Mouse (Mus musculus): Measurements from ENCODE around the gene Eps15l1. TPM values are rescaled to one million over a fixed set of nuclear protein-coding genes. Genes with fewer than 3 reads are reported as not detected.

The Eps15l1 gene
- polyA plus RNA-seq, 1 experiment from 2014 or later, result 60.6 TPM

GRCm38 (mm10) chr8:72295125-72295524, 126.1 kb downstream of the Eps15l1 start:
- WGBS, result 77% methylated on average over 3 of the region's 3 CpGs
- H3K27ac ChIP-seq (ENCODE audit: low read depth), result peak overlapping the region; percentile 70
- H3K36me3 ChIP-seq (ENCODE audit: control insufficient read depth, insufficient read depth, low read length), result no peaks in the 10 kb centered on the region
- H3K9ac ChIP-seq (ENCODE audit: low read length), result no peak overlapping the region
- DNase-seq (ENCODE audit: low spot score) (no peak), ATAC-seq (replicated peaks; ENCODE audit: low FRiP score, low TSS enrichment, low read depth) (no peak)
- H3K4me1 ChIP-seq (replicated peaks; ENCODE audit: control insufficient read depth, insufficient read depth, low read length), result peaks cover 7% of the 10 kb centered on the region; the same call in 1 of the 2 replicates
- no peaks in the 10 kb centered on the region for H3K27me3 ChIP-seq (replicated peaks; ENCODE audit: control insufficient read depth, insufficient read depth, low read length)
- H3K4me3 ChIP-seq (ENCODE audit: low read depth, low read length), result no peak overlapping the region
- H3K9me3 ChIP-seq (ENCODE audit: control insufficient read depth, low read length), result no peaks in the 10 kb centered on the region
- no peak overlapping the region for H3K4me2 ChIP-seq (ENCODE audit: low read length)

GRCm38 (mm10) chr8:72293309-72293708, 128.0 kb downstream of the Eps15l1 start:
- Histone ChIP-seq H3K9ac (ENCODE audit: low read length) (no peak overlapping the region), H3K27me3 (replicated peaks; ENCODE audit: control insufficient read depth, insufficient read depth, low read length) (no peaks in the 10 kb centered on the region), H3K4me3 (ENCODE audit: low read depth, low read length) (no peak overlapping the region), H3K4me2 (ENCODE audit: low read length) (no peak overlapping the region), H3K9me3 (ENCODE audit: control insufficient read depth, low read length) (no peaks in the 10 kb centered on the region), H3K36me3 (ENCODE audit: control insufficient read depth, insufficient read depth, low read length) (no peaks in the 10 kb centered on the region), H3K27ac (ENCODE audit: low read depth) (no peak overlapping the region), H3K4me1 (replicated peaks; ENCODE audit: control insufficient read depth, insufficient read depth, low read length) (peaks cover 7% of the 10 kb centered on the region; the same call in 1 of the 2 replicates)
- DNase-seq (ENCODE audit: low spot score) (no peak), ATAC-seq (replicated peaks; ENCODE audit: low FRiP score, low TSS enrichment, low read depth) (no peak)

- ATAC-seq (replicated peaks; ENCODE audit: low FRiP score, low TSS enrichment, low read depth), result no peak
- Histone ChIP-seq H3K27me3 (replicated peaks; ENCODE audit: control insufficient read depth, insufficient read depth, low read length) (no peaks in the 10 kb centered on the region), H3K36me3 (ENCODE audit: control insufficient read depth, insufficient read depth, low read length) (no peaks in the 10 kb centered on the region), H3K9ac (ENCODE audit: low read length) (no peak overlapping the region), H3K27ac (ENCODE audit: low read depth) (no peak overlapping the region), H3K4me1 (replicated peaks; ENCODE audit: control insufficient read depth, insufficient read depth, low read length) (peaks cover 7% of the 10 kb centered on the region; the same call in 1 of the 2 replicates), H3K4me2 (ENCODE audit: low read length) (no peak overlapping the region), H3K9me3 (ENCODE audit: control insufficient read depth, low read length) (no peaks in the 10 kb centered on the region), H3K4me3 (ENCODE audit: low read depth, low read length) (no peak overlapping the region)
- no peak for DNase-seq (ENCODE audit: low spot score)
- WGBS, result 81% methylated on average over 2 of the region's 2 CpGs
These were observed 130.2 kb downstream of the Eps15l1 start for GRCm38 (mm10) chr8:72291104-72291503.

Small RNA genes within 50 kb of the gene (microRNA-seq; reads per million reads assigned to microRNA genes)
- 1.2 reads per million, percentile 10 among the genes with 10 or more reads in this experiment for gene Mir7068

Other genes with a start within 250 kb of the Eps15l1 start
- 0.81 and 1.1 TPM in 2 replicates for gene Hsh2d, start 231.8 kb downstream of the Eps15l1 start, polyA plus RNA-seq (2014; fragmentation: Nextera tagmentation; extraction: Ambion mirVana)
- gene Cib3, start 208.6 kb downstream of the Eps15l1 start, polyA plus RNA-seq (2014; fragmentation: Nextera tagmentation; extraction: Ambion mirVana), result not detected in 2 replicates
- gene Gm11034, start 207.8 kb downstream of the Eps15l1 start, polyA plus RNA-seq (2014; fragmentation: Nextera tagmentation; extraction: Ambion mirVana), result not detected in 2 replicates
- 73.3 and 74.3 TPM in 2 replicates for gene Fam32a, start 201.7 kb downstream of the Eps15l1 start, polyA plus RNA-seq (2014; fragmentation: Nextera tagmentation; extraction: Ambion mirVana)
- gene Ap1m1, start 181.4 kb downstream of the Eps15l1 start, polyA plus RNA-seq (2014; fragmentation: Nextera tagmentation; extraction: Ambion mirVana), result 108 and 118 TPM in 2 replicates
- 30.3 and 31.1 TPM in 2 replicates for gene Gm10282, start 116.2 kb downstream of the Eps15l1 start, polyA plus RNA-seq (2014; fragmentation: Nextera tagmentation; extraction: Ambion mirVana)
- 5.0 and 6.9 TPM in 2 replicates for gene Klf2, start 102.4 kb downstream of the Eps15l1 start, polyA plus RNA-seq (2014; fragmentation: Nextera tagmentation; extraction: Ambion mirVana)
- gene Calr3, start 22.4 kb upstream of the Eps15l1 start, polyA plus RNA-seq (2014; fragmentation: Nextera tagmentation; extraction: Ambion mirVana), result 1.7 and 1.9 TPM in 2 replicates
- 13.3 and 15.4 TPM in 2 replicates for gene 1700030K09Rik, start 22.4 kb upstream of the Eps15l1 start, polyA plus RNA-seq (2014; fragmentation: Nextera tagmentation; extraction: Ambion mirVana)
- 64.0 and 64.3 TPM in 2 replicates for gene Cherp, start 53.8 kb upstream of the Eps15l1 start, polyA plus RNA-seq (2014; fragmentation: Nextera tagmentation; extraction: Ambion mirVana)
- gene Slc35e1, start 71.2 kb upstream of the Eps15l1 start, polyA plus RNA-seq (2014; fragmentation: Nextera tagmentation; extraction: Ambion mirVana), result 11.2 and 13.5 TPM in 2 replicates
- 13.9 and 14.9 TPM in 2 replicates for gene Med26, start 126.8 kb upstream of the Eps15l1 start, polyA plus RNA-seq (2014; fragmentation: Nextera tagmentation; extraction: Ambion mirVana)
- gene Smim7, start 149.6 kb upstream of the Eps15l1 start, polyA plus RNA-seq (2014; fragmentation: Nextera tagmentation; extraction: Ambion mirVana), result 129 and 137 TPM in 2 replicates
- gene Tmem38a, start 150.6 kb upstream of the Eps15l1 start, polyA plus RNA-seq (2014; fragmentation: Nextera tagmentation; extraction: Ambion mirVana), result 15.7 and 17.8 TPM in 2 replicates
- gene Nwd1, start 225.3 kb upstream of the Eps15l1 start, polyA plus RNA-seq (2014; fragmentation: Nextera tagmentation; extraction: Ambion mirVana), result 0.03 and 0.05 TPM in 2 replicates

Measured in intestine, embryonic 14.5 days (tissue).